Mouse (Mus musculus): Measurements from ENCODE around the gene Cbx4.
A peak's percentile ranks its signal among the peaks of the same experiment; 100 is the strongest.

Gene Cbx4

GRCm38 (mm10) chr11:119086144-119086971 is at the start of gene Cbx4:
Gene Cbx4, minus strand, starts transcription at chr11:119086221.
- DNase-seq: peak; percentile 96

- DNase-seq: no peak
Observed at GRCm38 (mm10) chr11:119134586-119134985, 48.6 kb upstream of the Cbx4 start.

GRCm38 (mm10) chr11:119133437-119134221 is 47.6 kb upstream of the Cbx4 start:
- peak; percentile 76 for DNase-seq

GRCm38 (mm10) chr11:119132198-119133035 is 46.4 kb upstream of the Cbx4 start:
- no peak for DNase-seq

GRCm38 (mm10) chr11:119130081-119130765 is 44.2 kb upstream of the Cbx4 start:
- DNase-seq: no peak

GRCm38 (mm10) chr11:119129281-119130058 is 43.4 kb upstream of the Cbx4 start:
- DNase-seq: peak; percentile 31

- no peak for DNase-seq
Observed at GRCm38 (mm10) chr11:119128668-119129280, 42.8 kb upstream of the Cbx4 start.

- DNase-seq: peak; percentile 93
Observed at GRCm38 (mm10) chr11:119127686-119128473, 41.9 kb upstream of the Cbx4 start.

GRCm38 (mm10) chr11:119127147-119127546 is 41.1 kb upstream of the Cbx4 start:
- DNase-seq: peak; percentile 56

- DNase-seq: peak; percentile 94
Observed at GRCm38 (mm10) chr11:119125929-119126861, 40.2 kb upstream of the Cbx4 start.

- no peak for DNase-seq
Observed at GRCm38 (mm10) chr11:119124536-119124935, 38.5 kb upstream of the Cbx4 start.

- DNase-seq: no peak
Observed at GRCm38 (mm10) chr11:119123522-119124319, 37.7 kb upstream of the Cbx4 start.

GRCm38 (mm10) chr11:119122396-119122795 is 36.4 kb upstream of the Cbx4 start:
- no peak for DNase-seq

- DNase-seq: no peak
Observed at GRCm38 (mm10) chr11:119118905-119119304, 32.9 kb upstream of the Cbx4 start.

GRCm38 (mm10) chr11:119117945-119118344 is 31.9 kb upstream of the Cbx4 start:
- no peak for DNase-seq

- DNase-seq: no peak
Observed at GRCm38 (mm10) chr11:119116992-119117391, 31.0 kb upstream of the Cbx4 start.

GRCm38 (mm10) chr11:119112721-119113120 is 26.7 kb upstream of the Cbx4 start:
- DNase-seq: no peak

GRCm38 (mm10) chr11:119111345-119111744 is 25.3 kb upstream of the Cbx4 start:
- peak; percentile 26 for DNase-seq

Data from kidney, postnatal 14 days (tissue).